In the genomic region with DNA sequence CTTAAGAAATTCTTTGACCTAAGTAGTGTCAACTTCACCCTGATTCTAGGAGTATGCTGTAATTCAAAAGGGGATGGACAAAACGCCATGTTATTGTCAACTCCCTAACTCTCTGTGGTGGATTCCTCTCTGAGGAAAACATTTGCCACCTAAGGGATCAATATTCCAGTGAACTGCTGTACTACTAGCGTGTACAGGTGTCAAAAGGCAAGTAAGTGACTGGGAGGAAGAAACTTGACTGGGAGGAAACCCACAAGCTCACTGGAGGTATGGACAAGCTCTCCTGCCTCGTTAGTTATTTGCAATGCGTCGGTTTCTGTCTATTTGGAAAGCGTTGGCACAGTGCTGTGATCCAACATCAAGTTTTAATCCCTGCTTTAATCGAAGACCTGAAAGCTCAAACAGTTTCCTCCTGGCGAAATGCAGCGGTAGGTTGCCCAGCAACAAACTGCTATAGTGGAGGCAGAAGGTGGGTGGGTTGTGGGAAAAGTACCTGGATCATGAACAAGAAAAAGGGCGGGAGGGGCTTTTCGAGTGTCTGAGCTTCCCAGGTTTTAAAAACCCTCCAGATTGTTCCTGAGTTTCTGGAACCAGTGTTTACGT, we compare ENCODE assay signal across 8 mouse cellular contexts. TPM values are rescaled to one million over a fixed set of nuclear protein-coding genes. Genes with fewer than 3 reads are reported as not detected.
A peak's percentile ranks its signal among the peaks of the same experiment; 100 is the strongest.
DNase-seq lines count a peak whose midpoint lies in the region; ATAC-seq and TF ChIP-seq lines count a peak whose summit lies in the region.

TSS of gene Dpagt1 (plus strand) at position 252 of the 603 bp plus-strand sequence.

- no peak for TF ChIP-seq POLR2A in kidney, adult 2 months (IDR thresholded peaks at IDR 0.05; ENCODE audit: low read depth, low read length)

- peak within 1 kb of the TSS; percentile 91 for H3K9ac ChIP-seq in intestine, embryonic 16.5 days (ENCODE audit: low read depth, low read length)

- peak; percentile 53 for ATAC-seq in intestine, embryonic 16.5 days
- no peak for ATAC-seq in megakaryocyte, adult 5-6 weeks (ENCODE audit: poor library complexity, severe bottlenecking)

- H3K27me3 ChIP-seq in kidney, adult 2 months (replicated peaks; ENCODE audit: control insufficient read depth, insufficient read depth, low read length): no peaks in the 10 kb centered on the region
- H3K27me3 ChIP-seq in intestine, embryonic 16.5 days (replicated peaks; ENCODE audit: control insufficient read depth, insufficient read depth, low read length): no peaks in the 10 kb centered on the region

- H3K4me1 ChIP-seq in kidney, adult 2 months (ENCODE audit: control insufficient read depth, insufficient read depth, low read length): peaks cover 9% of the 10 kb centered on the region; the same call in 1 of the 2 replicates
- H3K4me1 ChIP-seq in intestine, embryonic 16.5 days (ENCODE audit: control insufficient read depth, insufficient read depth, low read length): peaks cover 11% of the 10 kb centered on the region

- 2% methylated on average over 12 of the region's 12 CpGs for WGBS in kidney, adult 2 months
- 2% methylated on average over 12 of the region's 12 CpGs for WGBS in intestine, embryonic 16.5 days

- peak within 1 kb of the TSS; percentile 28 for H3K27ac ChIP-seq in kidney, adult 2 months (ENCODE audit: insufficient read depth, low read depth, low read length)
- H3K27ac ChIP-seq in intestine, embryonic 16.5 days (ENCODE audit: low read length): peak within 1 kb of the TSS; percentile 96

- DNase-seq in kidney, adult 2 months: no peak
- no peak for DNase-seq in kidney, postnatal 36 days
- no peak for DNase-seq in adrenal gland, postnatal 14 days
- no peak for DNase-seq in gastrocnemius, postnatal 25 days
- no peak for DNase-seq in embryo, embryonic 11 days
- DNase-seq in kidney, postnatal 25 days: no peak

- TF ChIP-seq CTCF in kidney, adult 2 months (conservative IDR thresholded peaks at IDR 0.05; ENCODE audit: insufficient read depth, insufficient read length, low read depth, low read length): no peak

- no peaks in the 10 kb centered on the region for H3K36me3 ChIP-seq in kidney, adult 2 months (ENCODE audit: control insufficient read depth, insufficient read depth, low read length)
- H3K36me3 ChIP-seq in intestine, embryonic 16.5 days (ENCODE audit: control insufficient read depth, insufficient read depth, low read length): no peaks in the 10 kb centered on the region

- H3K4me3 ChIP-seq in kidney, adult 2 months (ENCODE audit: insufficient read depth, low read depth, low read length): peak within 1 kb of the TSS; percentile 72
- peak within 1 kb of the TSS; percentile 81 for H3K4me3 ChIP-seq in intestine, embryonic 16.5 days (ENCODE audit: low read length)

- H3K4me2 ChIP-seq in intestine, embryonic 16.5 days (ENCODE audit: low read depth, low read length): peak within 1 kb of the TSS; percentile 81

- no peaks in the 10 kb centered on the region for H3K9me3 ChIP-seq in intestine, embryonic 16.5 days (ENCODE audit: control insufficient read depth, low read length)

RNA-seq across cellular contexts. Expression of gene Dpagt1, which starts in this region (rescaled TPM):
- 41.9 and 45.8 TPM in 2 replicates for polyA plus RNA-seq in kidney, adult 2 months (2012; rRNA removed)
- total RNA-seq in adrenal gland, postnatal 14 days (2021): 27.1 and 29.5 TPM in 2 replicates
- 10 to 100 TPM; 11.0 to 11.2 TPM for total RNA-seq in gastrocnemius, postnatal 25 days (2021)
- 39.3 and 42.7 TPM in 2 replicates for polyA plus RNA-seq in intestine, embryonic 16.5 days (2015; fragmentation: Nextera tagmentation; extraction: Ambion mirVana)
- total RNA-seq in megakaryocyte, adult 5-6 weeks (2015): 37.7 and 39.4 TPM in 2 replicates
- total RNA-seq in megakaryocyte, adult 5-6 weeks (2017): 15.2 and 17.4 TPM in 2 replicates
